Mouse (Mus musculus) C2C12 (cell line): ENCODE data around the gene Prss35.

Experiments used
- CEBPB ChIP-seq: IDR thresholded peaks from one replicate; pipeline ENCODE4 v1.6.1; 2011; ENCODE audit warnings: low read depth, mild to moderate bottlenecking, control low read depth, moderate library complexity
- CTCF ChIP-seq: IDR thresholded peaks from one replicate; pipeline ENCODE4 v1.5.1; 2011; ENCODE audit not compliant: control insufficient read depth, insufficient read depth, insufficient read length
- MAX ChIP-seq: IDR thresholded peaks from one replicate; pipeline ENCODE4 v1.6.1; 2011; ENCODE audit warnings: mild to moderate bottlenecking, control low read depth
- MYOD1 ChIP-seq: IDR thresholded peaks from one replicate; pipeline ENCODE4 v1.6.1; 2011; ENCODE audit warnings: low read depth; ENCODE audit not compliant: control insufficient read depth, insufficient read length
- MYOG ChIP-seq: IDR thresholded peaks from one replicate; pipeline ENCODE4 v1.6.1; 2011; ENCODE audit not compliant: control insufficient read depth, insufficient read length; ENCODE audit errors: extremely low read depth
- USF1 ChIP-seq: IDR thresholded peaks from one replicate; pipeline ENCODE4 v1.6.1; 2011; ENCODE audit warnings: low read depth, mild to moderate bottlenecking, control low read depth, moderate library complexity

DNA sequence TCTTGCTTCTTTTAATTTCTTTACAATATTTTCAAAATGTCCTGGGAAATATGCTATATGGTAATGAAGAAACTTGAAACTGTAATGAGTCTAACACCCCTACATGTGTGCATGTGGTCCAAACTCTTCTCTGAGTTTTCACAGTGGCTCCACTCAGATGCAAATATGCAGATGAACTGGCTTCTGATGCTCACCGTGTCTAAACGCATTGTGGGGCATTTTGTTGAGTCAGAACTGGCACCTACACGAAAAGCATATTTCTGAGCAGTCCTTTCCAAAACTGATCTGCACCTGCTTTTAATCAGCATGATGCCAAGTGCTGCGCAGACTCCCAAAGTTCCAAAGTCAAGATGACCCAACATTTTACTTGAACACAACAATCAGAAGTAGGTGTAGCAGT lies 54.1 kb downstream of the Prss35 start:
- no peak for TF ChIP-seq MYOG
- TF ChIP-seq MYOD1 = no peak
- no peak for TF ChIP-seq CTCF
- TF ChIP-seq MAX = no peak
- no peak for TF ChIP-seq USF1
- TF ChIP-seq CEBPB = no peak
